Mouse (Mus musculus) spleen, postnatal 36 days (tissue): Measurements from ENCODE around the gene Timm8a2.
A peak's percentile ranks its signal among the peaks of the same experiment; 100 is the strongest.
"Not testable (repeated sequence)": the region's sequence is repeated elsewhere in the genome, so short reads cannot be mapped to it uniquely, and the experiment has no call there.

ENCODE experiments used
- DNase-seq, 2 experiments: peaks; one replicate each; pipeline ENCODE4 v3.0.0; 2022; ENCODE audit warnings: low spot score in 2 of 2, mixed read lengths in 1 of 2

Gene Timm8a2

DNA sequence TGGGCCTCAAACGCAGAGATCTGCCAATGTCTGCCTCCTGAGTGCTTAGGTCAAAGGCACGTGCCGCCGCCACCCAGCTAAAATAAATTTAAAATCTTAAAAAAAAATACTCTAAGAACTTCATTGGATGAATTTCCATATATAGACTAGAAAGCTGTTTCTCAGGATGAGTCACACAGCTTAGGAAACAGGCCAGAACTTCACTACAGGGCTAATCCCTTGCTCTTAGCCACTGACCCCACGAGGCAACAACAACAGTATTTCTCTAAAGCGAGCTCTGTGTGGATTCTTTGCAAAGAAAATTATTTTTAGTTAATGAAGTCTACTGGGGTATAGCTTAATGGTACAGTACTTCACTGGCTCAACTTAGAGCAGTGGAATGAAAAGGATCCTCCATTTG is 26.9 kb downstream of the Timm8a2 start:
- no peak for DNase-seq

DNA sequence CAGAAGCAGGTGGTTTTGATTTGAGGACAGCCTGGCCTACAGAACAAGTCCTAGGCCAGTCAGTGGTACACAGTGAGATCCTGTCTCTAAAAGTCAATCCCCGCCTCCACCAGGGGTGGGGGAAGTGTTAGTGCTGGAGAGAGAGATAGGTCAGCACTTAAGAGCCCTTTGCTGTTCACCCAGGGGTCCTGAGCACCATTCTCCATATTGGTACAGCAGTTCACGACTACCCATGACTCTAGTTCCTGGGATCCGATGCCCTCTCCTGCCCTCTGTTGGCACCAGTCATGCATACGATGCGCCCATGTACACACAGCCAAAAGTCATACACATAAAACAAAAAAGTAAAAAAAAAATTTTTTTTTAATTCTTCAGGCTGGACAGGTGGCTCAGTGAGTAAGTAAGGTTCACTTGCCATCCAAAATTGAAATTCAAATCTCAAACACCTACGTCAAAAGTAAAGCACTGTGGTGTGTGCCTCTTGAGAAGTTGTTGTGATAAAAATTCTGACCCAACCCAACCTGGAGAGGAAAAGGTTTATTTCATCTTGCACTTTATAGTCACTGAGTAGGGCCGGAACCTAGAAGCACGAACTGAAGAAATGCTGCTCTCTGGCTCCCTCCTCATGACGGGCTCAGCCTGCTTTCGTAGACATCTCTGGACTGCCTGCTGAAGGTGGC is 28.1 kb downstream of the Timm8a2 start:
- peak in 1 of 2 experiments; percentile 41 for DNase-seq

DNA sequence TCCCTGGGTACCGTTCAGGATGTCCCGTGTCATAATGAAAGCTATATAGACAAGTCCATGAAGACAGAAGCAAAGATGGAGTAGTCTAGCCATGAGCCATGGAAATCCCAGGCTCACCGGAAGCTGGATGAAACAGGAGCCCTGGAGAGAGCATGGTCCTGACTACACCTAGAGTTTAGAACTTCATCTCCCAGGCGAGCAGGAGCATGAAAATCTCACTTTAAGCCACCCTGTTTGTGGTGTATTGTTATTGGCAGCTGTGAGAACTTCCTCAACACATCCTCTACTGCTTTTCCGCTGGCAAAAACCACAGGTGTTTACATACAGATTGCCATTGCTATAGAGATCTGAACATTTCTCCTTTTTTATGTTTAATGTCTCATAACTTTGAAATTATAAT is 29.1 kb downstream of the Timm8a2 start:
- peak; percentile 74 to 84 for DNase-seq

DNA sequence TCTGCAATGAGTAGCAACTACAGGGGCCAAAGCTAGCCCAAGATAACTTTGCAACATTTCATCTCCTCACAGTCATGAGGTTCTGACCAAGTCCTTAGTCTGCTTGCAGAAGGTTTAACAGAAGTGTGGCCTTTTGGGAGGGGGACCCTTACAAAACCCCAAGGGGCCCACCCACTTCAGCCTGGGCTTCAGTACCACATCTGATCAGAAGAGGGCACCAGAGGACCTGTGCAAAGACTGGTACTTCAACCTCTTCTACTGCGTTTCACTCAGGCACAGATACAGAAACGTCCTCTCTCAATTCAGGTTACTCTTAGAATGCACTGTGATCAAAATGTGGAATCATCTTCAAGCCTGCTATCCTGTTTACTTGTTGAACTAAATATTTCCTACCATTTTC is 30.0 kb downstream of the Timm8a2 start:
- peak; percentile 71 to 80 for DNase-seq

DNA sequence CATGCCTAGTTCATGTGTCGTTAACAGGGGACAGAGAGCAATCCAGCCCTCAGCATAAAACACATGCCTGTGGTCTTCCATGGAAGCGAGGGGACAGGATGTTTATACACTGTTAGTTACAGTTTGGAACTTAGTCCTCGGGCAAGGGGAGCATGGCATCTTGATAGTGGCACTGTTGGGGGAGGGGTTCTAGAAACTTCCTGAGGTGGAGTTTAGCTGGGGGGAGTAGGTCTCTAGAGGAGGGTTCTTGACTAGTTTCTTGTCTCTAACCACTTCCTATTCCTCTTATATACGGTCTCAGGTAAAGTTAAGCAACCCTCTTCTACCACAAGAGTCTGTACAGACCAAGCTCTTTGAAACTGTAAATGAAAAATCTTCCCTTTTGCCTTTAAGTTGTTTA is 31.8 kb downstream of the Timm8a2 start:
- DNase-seq = peak; percentile 80 to 85

DNA sequence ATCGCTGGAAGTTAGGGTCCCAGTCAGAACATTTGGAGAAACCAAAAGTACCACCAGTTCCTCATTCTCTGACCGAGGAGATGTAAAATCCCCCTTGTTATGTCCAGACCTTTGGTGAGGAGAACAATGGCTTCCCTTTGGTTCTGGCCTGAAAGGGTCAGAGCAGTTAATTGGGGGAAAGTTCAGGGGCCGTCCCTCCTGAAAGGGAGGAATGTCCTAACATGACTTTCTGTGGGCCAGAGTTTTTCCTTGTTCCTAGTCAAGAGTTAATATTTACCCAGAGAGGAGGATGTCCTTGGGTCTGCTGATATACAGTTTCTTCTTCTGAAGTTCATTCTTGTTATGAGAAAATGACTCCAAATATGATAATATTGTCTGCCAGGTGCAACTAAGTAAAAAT is 33.6 kb downstream of the Timm8a2 start:
- DNase-seq = not testable (repeated sequence)

DNA sequence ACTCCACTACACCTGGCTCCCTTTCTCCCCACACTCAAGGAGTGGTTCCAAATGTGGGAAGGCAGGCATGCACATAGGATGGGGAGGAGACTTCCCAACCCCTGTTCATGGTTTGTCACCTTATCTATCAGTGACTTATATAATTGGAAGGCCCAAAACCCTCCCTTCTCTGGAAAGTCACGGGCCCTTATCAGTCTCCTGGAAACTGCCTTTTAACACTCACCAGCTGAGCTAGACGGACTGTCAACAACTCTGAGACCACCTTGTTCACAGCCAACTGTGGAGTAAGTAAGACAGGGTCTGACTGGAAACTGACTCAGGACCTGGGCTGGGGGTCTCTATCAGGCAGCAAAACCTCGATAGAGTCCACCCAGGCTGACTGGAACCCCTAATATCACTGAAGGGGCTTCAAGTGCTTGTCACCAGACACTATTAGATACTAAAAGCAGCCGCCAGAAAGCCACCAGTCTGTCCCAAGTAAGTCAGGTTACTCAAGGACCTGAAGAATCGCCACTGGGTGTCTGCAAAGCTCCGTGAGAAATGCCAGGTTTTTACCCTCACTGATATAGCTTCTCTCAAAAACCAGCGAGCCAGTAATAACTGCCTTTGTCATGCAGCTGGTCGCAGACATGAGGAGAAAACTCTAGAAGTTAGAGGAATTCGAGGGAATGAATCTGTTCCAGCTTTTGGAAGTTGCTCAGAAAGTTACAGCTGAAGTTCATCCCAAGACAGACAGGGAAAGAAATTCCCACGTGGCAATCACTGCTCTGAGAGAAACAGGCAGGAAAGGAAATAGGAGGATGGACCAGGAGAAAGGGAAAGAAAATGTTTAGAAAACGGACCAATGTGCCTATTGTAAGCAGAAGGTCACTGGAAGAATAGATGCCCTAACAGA is 34.6 kb downstream of the Timm8a2 start:
- no peak for DNase-seq

DNA sequence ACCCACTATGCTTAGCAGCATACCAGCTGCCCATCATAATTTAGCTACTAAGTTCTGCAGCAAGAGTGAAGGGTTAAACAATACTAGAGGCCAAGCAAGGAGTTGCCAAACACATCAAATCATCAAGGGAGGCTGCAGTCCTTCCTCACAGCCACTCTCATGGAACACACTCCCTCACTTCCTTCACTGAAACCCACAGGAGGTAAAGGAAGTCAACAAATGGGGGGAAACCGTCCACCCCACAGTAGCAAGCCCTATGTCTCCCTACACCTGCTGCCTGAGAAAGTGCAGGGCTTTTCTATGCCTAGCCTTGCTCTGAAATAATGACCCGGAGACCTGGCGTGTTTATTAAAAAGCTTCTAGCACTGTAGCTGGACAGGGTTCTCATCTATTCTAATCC is 35.5 kb downstream of the Timm8a2 start:
- no peak for DNase-seq

DNA sequence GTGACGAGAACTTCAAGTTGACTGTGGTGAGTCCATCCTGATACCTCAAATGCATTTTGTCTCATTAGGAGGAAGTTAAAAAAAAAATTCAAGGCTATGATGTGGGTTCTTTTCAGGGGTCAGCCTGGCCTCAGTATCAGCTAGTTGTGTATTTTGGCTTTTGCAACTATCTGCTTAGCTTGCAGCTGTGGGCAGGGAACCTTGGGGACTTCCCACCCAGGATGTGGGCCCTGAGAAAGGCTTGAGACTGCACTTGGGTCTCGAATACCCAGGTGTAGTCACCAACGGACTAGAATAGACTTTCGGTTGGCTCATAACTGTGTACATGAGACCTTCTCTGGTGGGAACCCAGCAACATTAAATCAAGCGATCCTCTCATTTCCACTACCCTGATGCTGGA is 38.9 kb downstream of the Timm8a2 start:
- DNase-seq = peak; percentile 79 to 82

DNA sequence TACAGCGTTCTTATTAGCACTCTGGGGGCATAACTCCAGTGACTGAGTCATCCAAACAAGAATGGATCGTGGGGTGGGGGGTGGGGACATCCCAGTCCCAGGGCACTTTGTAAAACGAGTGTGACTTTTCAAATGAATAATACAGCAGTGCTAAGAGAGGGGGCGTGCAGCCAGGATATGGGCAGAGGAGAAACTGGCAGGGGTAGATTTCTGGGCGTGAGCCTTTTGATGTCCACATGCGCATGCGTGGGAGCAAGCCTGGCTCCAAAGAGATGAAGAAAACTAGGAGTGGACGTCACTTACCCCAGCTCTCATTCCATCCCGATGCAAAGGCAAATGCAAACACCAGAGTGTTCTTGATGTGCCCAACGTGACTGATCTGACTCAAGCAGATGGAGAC is 39.9 kb downstream of the Timm8a2 start:
- DNase-seq = no peak

DNA sequence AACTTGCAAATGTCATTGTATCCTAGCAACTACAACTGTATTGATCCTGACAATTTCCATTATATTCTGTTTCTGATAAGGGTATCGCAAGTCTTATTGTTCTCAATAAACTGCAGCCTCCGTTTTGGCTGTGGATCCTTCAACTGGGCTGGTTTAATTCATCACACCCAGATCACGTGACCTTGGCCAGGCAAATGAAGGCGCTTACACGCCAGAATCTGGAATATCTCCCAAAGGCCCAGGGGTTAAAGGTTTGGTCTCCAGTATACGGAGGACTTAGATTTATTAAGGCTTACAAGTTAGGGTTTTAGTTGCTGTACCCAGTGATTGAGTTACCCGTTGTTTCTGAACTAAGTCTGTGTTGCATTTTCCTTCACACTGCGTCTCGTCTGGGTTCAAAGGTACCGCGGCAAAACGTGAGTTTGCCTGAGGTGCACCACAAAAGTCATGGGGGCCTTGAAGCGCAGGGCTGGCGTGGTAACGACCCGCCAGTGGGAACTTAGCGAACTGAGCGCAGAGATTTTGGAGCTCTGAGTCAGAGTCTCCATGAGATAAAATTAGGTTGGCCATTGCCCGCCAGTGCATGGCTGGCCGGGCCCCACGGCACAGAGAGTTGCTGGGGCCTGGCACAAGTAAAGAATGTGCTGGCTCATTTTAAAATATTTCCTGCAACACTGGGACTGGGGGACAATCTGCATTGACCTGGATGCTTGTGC is 41.2 kb downstream of the Timm8a2 start:
- no peak for DNase-seq

DNA sequence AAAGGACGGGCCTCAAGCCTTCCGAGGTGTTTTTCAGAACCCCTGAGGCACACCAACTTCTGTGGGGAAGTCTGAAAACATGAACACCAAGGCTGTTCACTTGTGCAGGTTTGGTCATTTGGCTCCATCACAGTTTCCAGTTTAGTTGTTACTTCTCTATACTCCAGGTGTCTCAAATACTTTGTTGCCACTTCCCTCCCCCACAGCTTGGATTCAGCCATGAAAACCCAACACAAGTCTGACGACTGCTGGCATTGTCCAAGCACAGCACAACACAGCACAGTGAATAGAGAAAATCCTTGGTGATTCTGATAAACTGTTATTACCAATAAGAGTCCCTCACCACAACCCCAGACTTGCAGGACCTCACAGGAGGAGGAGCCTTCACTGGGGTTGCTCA is 42.5 kb downstream of the Timm8a2 start:
- DNase-seq = no peak

DNA sequence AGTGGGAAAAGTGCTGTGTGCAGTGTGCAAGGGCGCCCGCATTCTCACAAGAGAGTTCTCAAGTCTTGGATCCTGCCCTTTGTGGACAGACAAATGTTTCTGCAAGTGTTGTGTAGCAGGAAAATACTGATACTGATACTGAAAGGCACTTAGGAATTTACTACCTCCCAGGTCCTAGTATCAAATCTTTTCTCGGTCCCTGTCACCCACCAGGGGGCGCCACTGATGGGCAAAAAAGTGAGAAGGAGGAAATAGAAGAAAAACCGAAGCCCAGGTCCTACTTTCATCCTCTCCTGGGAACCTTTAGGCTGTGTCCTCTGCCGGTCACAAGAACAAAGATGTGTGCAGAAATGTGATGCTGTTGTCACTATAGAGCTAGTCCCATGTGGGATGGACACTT is 45.0 kb downstream of the Timm8a2 start:
- DNase-seq = peak; percentile 66 to 76

DNA sequence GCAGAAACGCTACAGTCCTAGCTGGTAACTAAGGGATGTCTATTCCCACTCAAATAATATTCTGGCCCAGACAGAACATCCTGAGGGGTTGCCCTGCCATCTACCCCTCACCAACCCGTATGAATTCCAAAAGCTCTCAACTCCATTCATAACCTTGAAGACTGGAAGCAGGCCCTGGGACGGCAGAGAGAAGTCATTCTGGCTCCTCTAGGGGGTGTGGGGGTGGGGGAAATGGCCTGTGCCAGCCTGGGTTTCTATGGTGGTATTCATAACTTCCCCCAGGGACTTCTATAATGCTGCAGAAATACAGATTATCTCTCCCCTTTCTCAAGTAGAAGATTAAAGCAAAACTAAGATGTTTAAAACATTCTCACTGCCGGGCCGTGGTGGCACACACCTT is 45.4 kb downstream of the Timm8a2 start:
- DNase-seq = no peak

DNA sequence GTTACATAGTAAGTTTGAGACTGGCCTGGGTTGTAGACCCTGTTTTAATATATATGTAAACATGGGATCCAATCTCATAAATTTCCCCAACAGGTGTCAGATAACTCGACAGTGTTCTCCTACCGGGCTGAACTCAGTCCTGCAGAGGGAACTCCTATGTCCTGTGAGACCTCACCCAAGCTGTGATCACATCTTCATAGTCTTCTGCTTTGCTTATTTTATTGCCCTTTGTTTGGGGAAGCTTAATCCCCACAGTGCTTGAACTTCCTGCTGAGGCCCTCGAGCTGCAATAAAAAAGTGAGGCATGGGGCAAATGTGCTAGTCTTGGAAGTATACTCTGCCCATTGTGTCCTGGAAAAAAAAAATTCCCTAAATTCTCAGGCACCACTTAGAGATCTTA is 46.8 kb downstream of the Timm8a2 start:
- DNase-seq = no peak

DNA sequence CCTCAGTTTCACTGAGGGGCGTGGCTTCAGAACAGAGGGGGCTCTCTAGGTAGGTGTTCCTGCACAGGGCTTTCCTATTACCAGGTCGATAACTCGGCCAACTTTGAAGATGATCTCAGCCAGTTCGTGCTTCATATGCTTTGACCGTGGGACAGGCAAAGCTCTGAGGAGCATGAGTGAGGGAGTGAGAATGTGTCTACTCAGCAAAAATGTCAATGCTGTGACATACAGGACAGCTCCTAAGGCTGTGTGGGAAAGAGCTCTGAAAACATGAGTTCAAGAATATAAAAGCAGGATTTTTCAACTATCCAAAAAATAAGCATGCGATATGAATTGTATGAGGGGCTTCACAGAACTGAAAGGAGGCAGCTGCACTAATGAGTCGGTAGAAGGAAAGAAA is 49.0 kb downstream of the Timm8a2 start:
- DNase-seq = no peak

DNA sequence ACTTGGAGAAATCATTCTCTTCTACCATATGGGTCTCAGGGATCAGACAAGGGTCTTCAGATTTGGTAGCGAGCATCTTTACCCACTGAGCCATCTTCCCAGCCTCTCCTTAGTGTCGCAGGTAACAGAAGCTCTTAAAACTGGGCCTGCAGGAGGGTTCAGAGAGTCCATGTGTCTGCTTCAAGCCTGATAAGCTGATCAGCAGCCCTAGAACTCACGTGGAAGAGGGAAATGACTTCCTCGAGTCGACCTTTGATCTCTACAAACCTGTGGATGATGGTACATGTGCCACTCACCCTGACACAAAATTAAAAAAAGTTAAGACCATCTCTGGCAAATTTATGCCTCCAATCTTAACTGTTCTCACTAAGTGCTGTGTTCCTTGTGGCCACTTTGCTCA is 53.5 kb downstream of the Timm8a2 start:
- DNase-seq = no peak
